Mouse (Mus musculus): ENCODE data around the gene Cyfip1.

DNA sequence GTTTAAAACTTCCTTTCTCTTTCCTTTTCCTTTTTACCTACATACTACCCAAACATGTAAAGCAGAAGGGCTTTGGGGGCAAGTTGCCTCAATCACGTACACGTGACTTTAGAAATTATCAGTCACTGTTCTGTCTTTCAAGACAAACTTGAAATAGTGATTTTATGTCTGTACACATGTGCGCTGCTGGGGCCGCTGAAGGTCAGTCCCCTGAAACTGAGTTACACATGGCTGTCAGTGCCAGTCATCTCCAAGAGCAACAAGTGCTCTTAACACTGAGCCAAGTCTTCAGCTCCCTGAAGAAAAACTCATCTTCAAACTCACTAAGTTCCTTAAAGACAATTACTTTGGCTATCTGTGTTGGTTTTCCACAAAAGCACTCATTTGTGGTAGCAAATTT is 116.4 kb downstream of the Cyfip1 start:
- TF ChIP-seq CTCF (IDR thresholded peaks at IDR 0.05; ENCODE audit: control insufficient read depth, insufficient read depth, insufficient read length) (no peak), MAX (IDR thresholded peaks at IDR 0.05) (no peak), MYOD1 (IDR thresholded peaks at IDR 0.05; ENCODE audit: control insufficient read depth, insufficient read length, low read depth) (no peak), MYOG (IDR thresholded peaks at IDR 0.05; ENCODE audit: control insufficient read depth, extremely low read depth, insufficient read length) (no peak)

All from C2C12 (cell line).